Mouse (Mus musculus) embryo, embryonic 10.5 days (tissue): Measurements from ENCODE around the gene Magi2.
"Not testable (repeated sequence)": the region's sequence is repeated elsewhere in the genome, so short reads cannot be mapped to it uniquely, and the experiment has no call there.

Experiments
- DNase-seq: peaks from one replicate; pipeline ENCODE4 v3.0.0-alpha.2; 2015; ENCODE audit warnings: low spot score

Gene Magi2

GRCm38 (mm10) chr5:20704886-20705285 is 1478.0 kb downstream of the Magi2 start:
- DNase-seq: no peak

DNA sequence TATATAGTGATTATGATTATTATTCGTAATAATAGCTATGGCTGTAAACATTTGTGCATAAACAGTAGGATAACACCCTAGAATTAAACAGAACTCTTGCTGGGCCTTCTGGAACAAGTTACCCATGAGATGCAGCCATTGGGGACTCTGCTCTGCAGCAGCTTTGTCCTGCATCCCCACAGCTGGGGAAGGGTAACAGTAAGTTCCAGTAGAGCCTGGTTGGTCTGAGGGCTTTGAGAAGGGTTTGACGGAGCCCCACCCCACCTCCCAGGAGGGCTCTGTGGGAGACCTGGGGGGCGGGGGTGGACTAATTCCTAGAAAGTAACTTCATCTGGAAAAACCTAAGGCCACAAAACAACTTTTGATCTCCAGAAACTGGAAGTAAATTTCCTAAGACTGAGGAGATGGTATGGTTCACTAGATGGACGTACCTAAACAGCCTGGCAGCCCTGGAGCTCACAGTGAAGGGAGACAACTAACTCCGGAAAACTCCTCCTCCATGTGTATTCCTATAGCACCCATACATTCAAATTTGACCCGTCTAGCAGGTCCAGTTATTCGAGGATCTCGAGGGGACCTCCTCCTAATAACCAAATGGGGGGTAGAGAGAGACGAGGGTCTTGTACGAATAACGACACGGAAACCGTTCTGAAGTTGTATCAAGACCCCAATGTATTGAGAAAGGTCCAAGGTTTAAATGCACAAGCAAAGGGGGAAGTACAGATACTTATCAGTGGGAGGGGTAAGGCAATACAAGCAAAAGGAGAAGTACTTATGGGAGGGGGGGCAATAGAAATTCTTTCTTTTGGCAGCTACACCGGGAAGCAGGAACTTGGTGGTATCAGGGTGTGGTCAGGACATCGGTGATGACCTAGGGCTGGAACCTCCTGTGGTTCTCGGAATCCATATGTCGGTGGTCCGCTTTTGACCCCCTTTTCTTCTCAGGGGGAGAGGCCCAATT is 1479.8 kb downstream of the Magi2 start:
- DNase-seq: not testable (repeated sequence)

DNA sequence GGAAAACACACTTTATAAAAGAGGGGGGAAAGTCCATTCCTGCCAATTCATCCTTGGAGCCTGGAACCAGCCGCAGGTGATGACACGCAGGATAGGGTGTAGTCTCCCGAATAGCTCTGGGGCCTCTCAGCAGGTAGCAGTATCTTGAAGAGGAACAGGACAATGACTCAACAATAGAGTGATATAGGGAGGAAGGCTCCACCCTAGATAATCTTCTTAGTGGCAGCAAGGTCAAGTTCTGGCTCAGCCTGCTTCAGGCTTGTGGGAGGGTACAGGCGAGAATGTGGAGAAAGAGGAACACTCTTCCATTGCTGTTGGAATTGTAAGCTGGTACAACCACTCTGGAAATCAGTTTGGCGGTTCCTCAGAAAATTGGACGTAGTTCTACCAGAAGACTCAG is 1484.0 kb downstream of the Magi2 start:
- not testable (repeated sequence) for DNase-seq

- not testable (repeated sequence) for DNase-seq
Observed at GRCm38 (mm10) chr5:20714619-20715018, 1487.8 kb downstream of the Magi2 start.

GRCm38 (mm10) chr5:20715980-20716379 is 1489.1 kb downstream of the Magi2 start:
- not testable (repeated sequence) for DNase-seq

GRCm38 (mm10) chr5:20720201-20720900 is 1493.5 kb downstream of the Magi2 start:
- DNase-seq: no peak

DNA sequence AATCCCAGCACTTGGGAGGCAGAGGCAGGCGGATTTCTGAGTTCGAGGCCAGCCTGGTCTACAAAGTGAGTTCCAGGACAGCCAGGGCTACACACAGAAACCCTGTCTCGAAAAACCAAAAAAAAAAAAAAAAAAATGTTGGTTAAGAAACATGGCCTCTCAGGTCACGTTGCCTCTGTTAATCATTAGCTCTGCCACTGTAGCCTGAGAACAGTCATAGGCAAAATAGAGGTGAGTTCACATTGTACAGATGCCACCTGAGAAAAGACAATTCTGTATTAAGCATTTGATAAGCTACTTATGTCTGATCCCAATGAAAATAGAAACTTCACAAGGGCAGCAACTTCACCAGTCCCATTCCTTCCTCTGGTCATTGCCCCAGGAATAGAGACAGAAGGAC is 1496.4 kb downstream of the Magi2 start:
- DNase-seq: not testable (repeated sequence)

DNA sequence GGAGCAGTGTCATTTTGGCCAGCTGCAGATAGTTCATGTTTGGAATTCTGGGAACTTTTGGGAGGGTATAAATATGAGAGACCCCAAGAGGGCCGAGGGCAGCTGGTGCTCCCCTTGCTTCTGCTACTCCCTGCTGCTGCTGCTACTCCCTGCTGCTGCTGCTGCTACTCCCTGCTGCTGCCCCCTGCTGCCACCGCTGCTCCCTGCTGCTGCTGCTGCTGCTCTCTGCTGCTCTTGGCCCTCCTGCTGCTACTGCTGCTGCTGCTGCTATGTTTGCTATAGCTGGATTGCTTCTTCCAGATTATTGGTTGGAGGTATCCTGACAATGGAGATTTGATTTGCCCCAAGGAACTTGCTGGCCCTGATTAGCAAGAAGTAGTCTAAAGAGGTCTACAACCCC is 1512.0 kb downstream of the Magi2 start:
- DNase-seq: no peak

GRCm38 (mm10) chr5:20741193-20741592 is 1514.4 kb downstream of the Magi2 start:
- DNase-seq: no peak

- no peak for DNase-seq
Observed at GRCm38 (mm10) chr5:20741936-20742335, 1515.1 kb downstream of the Magi2 start.

- no peak for DNase-seq
Observed at GRCm38 (mm10) chr5:20748142-20748541, 1521.3 kb downstream of the Magi2 start.

GRCm38 (mm10) chr5:20748856-20749255 is 1522.0 kb downstream of the Magi2 start:
- DNase-seq: no peak

- no peak for DNase-seq
Observed at GRCm38 (mm10) chr5:20749535-20749934, 1522.7 kb downstream of the Magi2 start.

GRCm38 (mm10) chr5:20751000-20751399 is 1524.2 kb downstream of the Magi2 start:
- DNase-seq: no peak

DNA sequence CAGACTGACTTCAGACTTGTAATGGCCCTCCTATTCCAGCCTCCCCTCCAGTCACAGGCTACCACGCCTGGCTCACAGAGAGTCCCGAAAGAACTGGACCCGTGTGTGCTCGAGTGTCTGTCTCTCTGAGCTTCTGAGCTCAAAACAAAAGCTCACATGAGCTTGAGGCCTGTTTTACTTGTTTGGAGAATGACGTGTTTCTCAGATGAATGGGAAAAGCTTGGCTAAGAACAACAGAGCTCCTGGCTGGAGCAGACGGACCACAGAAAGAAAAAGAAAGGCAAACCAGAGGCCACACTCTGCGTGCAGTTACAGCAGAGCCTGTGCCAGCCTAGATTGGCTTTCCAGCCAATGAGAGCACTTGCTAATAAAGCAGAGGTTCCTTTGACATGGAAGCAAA is 1524.9 kb downstream of the Magi2 start:
- peak; percentile 15 for DNase-seq

GRCm38 (mm10) chr5:20753096-20753495 is 1526.3 kb downstream of the Magi2 start:
- DNase-seq: no peak

- no peak for DNase-seq
Observed at GRCm38 (mm10) chr5:20753963-20754362, 1527.1 kb downstream of the Magi2 start.
